Mouse (Mus musculus) frontal cortex, adult 2 months (tissue): Measurements from ENCODE around the gene Gm20388. TPM values are rescaled to one million over a fixed set of nuclear protein-coding genes. Genes with fewer than 3 reads are reported as not detected.

Source experiments
- DNase-seq, 2 experiments: peaks; one replicate each; pipeline ENCODE4 v3.0.0; 2022; ENCODE audit warnings: low spot score in 1 of 2; ENCODE audit errors: extremely low spot score in 1 of 2
- polyA plus RNA-seq: library from polyadenylated mRNA; depleted of rRNA; stranded (reverse); fragments of >200 nt; gene quantifications from 2 replicates; pipeline ENCODE4 v1.2.3, GENCODE M21; 2012

Gm20388 gene
- polyA plus RNA-seq, 1 experiment, result 22.2 TPM

DNA sequence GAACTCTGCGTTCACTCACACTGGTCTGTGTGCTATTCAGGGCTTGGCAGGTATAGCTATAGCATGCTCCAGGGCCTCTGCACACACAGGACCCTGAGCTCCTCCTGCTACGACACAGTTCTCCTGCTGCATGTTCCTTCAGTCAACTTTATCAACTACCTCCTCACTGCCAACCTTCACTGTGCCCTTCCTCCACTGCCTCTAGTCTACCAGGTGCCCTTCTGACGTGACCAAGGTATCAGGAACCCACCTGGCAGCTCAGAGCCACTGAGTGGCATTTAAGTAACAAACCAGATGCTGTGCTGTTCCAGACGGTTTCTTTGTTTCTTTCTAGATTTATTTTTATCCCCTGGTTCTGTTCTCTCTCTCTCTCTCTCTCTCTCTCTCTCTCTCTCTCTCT, 2796.5 kb downstream of the Gm20388 start:
- no peak for DNase-seq

GRCm38 (mm10) chr8:122709340-122710111, 2798.9 kb downstream of the Gm20388 start:
- DNase-seq, result peak in 1 of 2 experiments; percentile 42

DNA sequence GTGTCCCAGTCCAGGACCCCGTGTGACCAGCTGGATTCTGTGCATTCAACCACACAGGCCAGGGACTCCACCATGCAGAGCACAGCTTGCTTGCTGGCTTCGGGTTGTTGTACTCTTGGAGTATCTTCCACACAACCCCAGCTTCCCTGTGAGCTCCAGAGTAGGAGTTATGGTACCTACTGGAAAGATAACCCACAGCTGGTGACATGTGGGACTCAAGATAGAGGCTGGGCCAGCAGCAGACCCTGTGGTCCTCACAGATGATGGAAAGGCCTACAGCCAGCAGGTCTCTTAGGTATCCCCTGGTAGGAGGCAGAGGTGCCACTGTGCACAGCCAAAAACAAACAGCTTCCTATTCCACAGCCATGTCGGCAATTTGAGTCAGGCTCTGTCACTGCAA, 2800.8 kb downstream of the Gm20388 start:
- no peak for DNase-seq

DNA sequence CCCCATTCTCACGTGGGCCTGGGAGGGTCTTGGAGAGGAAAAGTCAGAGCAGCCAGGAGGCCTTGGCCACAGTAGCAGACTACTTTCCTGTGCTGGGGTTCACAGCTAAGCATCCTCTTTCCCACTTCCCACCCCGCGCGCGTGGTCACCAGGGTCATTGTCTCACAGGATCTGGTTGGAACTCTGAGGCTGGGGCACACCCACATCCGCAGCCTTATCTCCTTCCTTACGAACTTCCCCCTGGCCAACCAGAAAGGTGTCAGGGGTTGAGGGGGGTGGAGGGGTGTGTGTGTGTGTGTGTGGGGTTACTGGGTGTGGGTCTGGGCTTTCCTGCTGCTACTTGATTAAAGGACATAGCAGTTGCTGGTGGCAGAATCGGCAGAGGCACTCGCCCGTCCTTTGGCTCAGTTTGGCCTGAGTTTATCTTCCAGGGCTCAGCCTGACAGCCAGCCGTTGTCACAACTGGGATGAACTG, 2801.3 kb downstream of the Gm20388 start:
- DNase-seq, result no peak

GRCm38 (mm10) chr8:122712411-122713156, 2801.9 kb downstream of the Gm20388 start:
- no peak for DNase-seq

- DNase-seq, result no peak
These were observed 2802.5 kb downstream of the Gm20388 start for GRCm38 (mm10) chr8:122713157-122713518.

- no peak for DNase-seq
These were observed 2805.9 kb downstream of the Gm20388 start for GRCm38 (mm10) chr8:122716566-122716965.

DNA sequence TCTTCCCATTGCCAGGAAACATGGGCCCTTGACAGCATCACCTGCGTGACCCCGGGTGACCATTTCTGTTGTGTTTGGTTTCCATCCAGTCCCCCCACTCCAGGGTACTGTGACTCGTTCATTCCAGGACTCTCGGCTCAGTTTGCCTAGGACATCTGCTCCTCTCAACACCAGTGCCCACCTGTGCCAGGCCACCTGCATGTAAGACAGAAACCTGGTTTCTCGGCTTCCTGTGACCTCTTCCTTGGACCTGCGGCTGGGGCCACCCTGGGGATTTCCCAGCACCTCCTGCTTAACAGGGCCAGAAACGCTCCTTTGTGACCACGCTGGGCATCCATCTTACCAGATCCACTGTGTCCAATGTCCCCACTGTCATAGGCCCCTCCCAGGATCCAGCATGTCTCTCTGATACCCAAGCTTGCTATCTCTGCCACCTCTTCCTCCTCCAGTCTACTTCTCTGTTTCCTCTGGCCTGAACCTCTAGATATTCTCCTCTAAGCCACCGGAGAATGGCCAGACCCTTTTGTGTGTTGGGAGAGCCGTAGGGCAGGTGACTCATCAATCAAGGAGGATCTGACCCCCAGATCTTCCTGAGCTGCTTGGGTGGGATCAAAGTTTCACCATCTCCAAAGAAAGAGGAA, 2807.3 kb downstream of the Gm20388 start:
- DNase-seq, result no peak

DNA sequence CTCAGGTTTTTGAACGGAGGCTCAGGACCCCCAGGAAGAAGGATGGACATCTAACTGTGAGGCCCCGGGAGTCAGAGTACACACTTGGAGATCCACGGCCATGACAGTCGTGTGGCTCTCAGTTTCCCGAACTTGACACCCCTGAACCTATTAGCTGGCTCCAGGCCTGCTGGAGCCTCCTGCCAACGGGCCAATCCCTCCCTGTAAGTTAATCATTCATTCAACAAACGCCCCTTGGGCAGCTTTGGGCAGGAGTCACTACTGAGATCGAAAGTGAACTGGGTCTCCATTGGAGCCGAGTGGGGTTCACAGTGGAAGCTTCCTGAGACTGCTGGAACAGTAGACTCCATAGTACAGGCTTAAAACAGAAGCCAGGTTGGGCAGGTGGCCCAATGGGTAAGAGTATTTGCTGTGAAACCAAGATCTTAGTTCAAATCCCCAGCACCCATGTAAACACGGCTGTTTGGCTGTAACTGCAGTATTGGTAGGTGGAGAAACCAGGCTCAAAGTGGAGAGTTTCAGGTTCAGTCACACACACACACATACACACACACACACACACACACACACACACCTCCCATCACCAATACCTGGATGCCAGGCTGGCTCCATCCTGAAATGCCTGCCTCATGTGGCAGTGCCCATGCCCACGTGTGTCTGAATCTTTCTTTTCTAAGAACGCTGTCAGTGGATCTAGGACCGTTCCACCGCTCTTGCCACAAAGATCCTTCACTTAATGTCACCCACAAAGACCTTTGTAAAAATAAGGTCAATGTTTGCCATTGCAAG, 2808.3 kb downstream of the Gm20388 start:
- no peak for DNase-seq

- no peak for DNase-seq
These were observed 2808.9 kb downstream of the Gm20388 start for GRCm38 (mm10) chr8:122719500-122720065.

GRCm38 (mm10) chr8:122720070-122720729, 2809.6 kb downstream of the Gm20388 start:
- DNase-seq, result peak in 1 of 2 experiments; percentile 28

DNA sequence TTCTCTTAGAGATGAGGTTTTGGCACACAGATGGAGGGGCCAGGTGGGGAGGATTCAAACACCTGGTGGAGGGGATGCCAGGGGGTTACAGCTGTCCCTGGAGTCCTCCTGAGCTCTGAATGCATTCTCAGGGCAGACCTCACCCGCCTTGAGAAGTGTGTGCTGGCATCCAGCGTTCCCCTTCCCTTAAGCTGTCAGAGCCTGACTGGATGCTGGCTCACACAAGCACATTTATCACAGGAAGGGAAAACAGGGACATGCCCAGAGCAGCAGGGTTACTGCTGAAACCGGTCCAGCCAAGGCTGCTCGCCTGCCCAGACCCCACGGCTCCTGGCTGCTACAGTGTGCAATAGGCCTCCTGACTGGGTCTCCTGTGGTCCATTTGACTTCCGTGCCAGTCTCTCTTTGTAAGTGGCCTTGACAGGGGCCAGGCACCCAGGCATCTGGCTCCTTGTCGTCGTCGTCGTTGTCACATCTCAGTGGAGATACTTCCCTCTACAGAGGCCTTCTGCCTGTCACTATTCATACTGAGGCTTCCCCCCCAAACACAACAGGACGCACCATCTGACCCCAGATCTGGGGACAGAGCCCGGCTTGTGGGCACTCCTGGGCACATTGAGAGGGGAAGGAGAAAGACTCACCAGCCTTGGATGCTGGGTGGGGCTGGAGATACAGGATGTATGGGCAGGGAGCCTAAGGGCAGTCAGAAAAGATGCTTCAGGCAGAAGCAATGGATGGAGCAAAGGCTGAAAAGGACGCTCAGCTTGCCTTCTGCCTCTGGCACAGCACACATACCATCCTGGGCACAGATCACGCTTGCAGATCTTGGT, 2810.4 kb downstream of the Gm20388 start:
- no peak for DNase-seq

DNA sequence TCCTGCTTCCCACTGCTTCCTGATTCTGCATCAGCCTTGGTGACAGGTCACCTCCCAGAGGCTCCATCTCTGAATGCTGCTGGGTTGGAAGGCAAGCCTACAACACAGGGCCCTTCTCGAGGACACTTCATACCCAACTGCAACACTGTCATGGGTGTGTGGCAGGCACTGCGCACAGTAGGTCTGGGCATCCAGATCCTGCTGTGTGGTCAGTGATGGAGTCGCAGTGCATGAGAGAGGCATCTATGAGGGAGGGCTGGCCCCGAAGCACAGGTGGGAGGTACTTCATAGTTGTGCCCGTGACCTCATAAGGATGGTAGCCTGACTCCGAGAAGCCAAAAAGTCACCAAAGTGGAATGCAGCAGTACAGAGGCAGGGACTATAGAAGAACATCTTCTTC, 2814.5 kb downstream of the Gm20388 start:
- DNase-seq, result no peak

GRCm38 (mm10) chr8:122726789-122727188, 2816.1 kb downstream of the Gm20388 start:
- DNase-seq, result no peak

DNA sequence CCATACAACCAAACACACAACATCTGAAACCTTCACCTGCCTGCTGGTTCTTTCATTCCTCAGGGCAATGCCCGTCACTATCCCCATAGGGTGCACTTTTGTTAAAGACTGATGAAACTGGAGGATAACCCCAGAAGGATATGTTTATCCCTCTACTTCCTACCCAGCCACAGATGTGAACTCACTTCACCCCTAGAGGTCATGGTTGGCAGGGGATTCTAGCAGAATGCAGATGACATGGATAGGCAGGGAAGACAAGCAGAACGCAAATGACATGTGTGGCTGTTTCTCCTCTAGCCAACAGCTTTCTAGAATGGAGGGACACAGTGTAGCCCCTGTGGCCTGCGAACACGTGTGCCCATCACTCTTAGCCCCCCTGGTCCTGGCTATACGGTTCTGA, 2816.8 kb downstream of the Gm20388 start:
- DNase-seq, result no peak

DNA sequence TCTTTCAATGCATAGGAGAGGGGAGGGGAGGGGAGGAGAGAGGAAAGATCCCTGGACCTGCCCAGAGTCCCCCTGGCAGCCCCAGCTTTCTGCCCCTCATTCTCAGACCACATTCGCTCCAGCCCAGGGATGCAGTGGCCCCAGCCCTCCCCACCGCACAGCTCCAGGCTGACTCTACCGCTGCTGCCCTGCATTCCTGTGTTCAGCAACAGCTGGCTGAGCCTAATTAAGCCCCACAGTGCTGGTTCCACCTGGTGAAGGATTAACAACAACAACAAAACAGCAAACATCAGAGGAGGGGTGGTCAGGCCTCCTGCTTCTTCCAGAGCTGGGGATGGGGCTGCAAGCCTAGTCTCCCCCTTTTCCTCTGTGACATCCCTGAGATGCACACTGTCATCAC, 2818.0 kb downstream of the Gm20388 start:
- DNase-seq, result no peak

DNA sequence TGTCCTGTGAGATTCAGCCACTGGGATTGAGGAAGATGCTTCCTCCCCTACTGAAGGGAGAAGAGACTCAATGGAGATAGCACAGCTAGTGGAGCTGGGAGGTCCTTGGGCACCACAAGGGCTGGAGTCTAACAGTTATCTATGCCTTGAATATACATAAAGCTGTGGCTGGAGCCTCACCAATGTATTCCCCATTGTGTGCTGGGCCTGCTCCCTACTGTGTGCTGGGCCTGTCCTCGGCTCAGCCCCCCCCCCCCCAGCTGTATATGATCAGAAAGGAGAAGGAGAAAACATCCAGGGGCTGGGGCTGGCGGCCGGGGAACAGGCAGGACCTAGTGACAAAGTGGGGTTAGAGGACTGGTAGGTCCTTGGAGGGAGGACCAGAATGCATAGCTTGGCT, 2824.5 kb downstream of the Gm20388 start:
- DNase-seq, result no peak

GRCm38 (mm10) chr8:122735542-122736473, 2825.2 kb downstream of the Gm20388 start:
- no peak for DNase-seq
